ENCODE assay signal across 8 mouse cellular contexts in the genomic region with DNA sequence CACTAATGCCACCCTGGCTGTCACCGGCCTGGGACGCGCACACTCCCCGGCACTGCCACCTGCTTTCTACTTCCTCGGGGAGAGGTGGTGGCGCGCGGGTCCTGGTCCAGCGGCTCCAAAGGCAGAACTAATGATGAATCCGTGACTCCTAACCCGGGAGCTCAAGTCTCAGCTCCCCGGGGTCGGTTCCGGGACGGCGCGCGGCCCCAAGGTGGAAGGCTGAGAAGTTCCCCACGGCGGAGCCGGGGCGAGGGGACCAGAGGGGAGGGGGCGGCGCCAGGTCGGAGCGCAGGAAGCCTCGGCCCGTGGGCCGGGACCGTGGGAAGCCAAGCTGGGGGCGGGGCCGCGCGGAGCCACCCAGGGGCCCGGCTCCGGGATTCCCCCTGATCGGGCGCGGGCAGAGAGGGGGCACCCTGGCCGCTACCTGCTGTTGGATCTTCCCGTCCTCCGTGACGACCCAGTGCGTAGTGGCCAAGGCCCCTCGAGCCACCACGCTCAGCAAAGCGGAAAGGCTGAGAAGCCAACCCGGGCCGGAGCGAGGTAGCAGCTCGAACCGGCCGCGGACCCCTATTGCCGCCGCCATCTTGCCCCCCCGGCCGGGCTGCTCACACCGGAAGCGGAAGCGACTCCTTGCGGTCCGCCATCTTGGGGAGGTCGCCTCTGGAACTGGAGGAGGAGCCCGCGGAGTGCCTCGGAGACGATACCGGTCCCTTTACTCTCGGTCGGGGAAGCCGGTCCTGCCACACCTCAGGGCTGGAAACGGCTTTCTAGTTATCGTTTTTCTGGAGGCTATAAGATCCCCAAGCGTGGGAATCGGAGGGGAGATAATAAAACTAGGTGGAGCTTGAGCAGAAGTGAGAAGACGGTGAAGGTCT. TPM values are rescaled to one million over a fixed set of nuclear protein-coding genes. Genes with fewer than 3 reads are reported as not detected.
DNase-seq lines count a peak whose midpoint lies in the region; ATAC-seq and TF ChIP-seq lines count a peak whose summit lies in the region.

TSS of gene Ttc17 (minus strand) at position 607 of the 875 bp plus-strand sequence.

- TF ChIP-seq EP300 in lung, postnatal 0 days (IDR thresholded peaks at IDR 0.05), result no peak

- H3K27me3 ChIP-seq in hindbrain, embryonic 10.5 days (ENCODE audit: insufficient read depth, poor library complexity, severe bottlenecking), result no peaks in the 10 kb centered on the region
- H3K27me3 ChIP-seq in lung, postnatal 0 days (replicated peaks; ENCODE audit: insufficient read depth, low read length), result no peaks in the 10 kb centered on the region

- under 1% methylated on average over 77 of the region's 77 CpGs for WGBS in hindbrain, embryonic 10.5 days
- WGBS in lung, postnatal 0 days, result under 1% methylated on average over 60 of the region's 77 CpGs

- ATAC-seq in frontal cortex, adult (ENCODE audit: low TSS enrichment), result peak; percentile 94
- ATAC-seq in lung, postnatal 0 days, result peak; percentile 98

- H3K9ac ChIP-seq in lung, postnatal 0 days (replicated peaks; ENCODE audit: low read depth), result peak within 1 kb of the TSS; percentile 86

- peaks cover 18% of the 10 kb centered on the region for H3K36me3 ChIP-seq in hindbrain, embryonic 10.5 days
- H3K36me3 ChIP-seq in lung, postnatal 0 days (ENCODE audit: insufficient read depth, low read length), result no peaks in the 10 kb centered on the region

- peaks cover 29% of the 10 kb centered on the region for H3K4me1 ChIP-seq in hindbrain, embryonic 10.5 days (replicated peaks)
- H3K4me1 ChIP-seq in lung, postnatal 0 days (ENCODE audit: insufficient read depth, low read depth, low read length), result peaks cover 5% of the 10 kb centered on the region; the same call in 1 of the 2 replicates

- H3K27ac ChIP-seq in hindbrain, embryonic 10.5 days, result peak within 1 kb of the TSS; percentile 98
- peak within 1 kb of the TSS; percentile 89 for H3K27ac ChIP-seq in lung, postnatal 0 days (ENCODE audit: low read length)

- DNase-seq in MN1 (ENCODE audit: low spot score), result peak; percentile 92
- peak; percentile 83 for DNase-seq in cerebellum, adult 9-10 months
- DNase-seq in hindbrain, embryonic 10.5 days (ENCODE audit: low spot score), result peak; percentile 93
- DNase-seq in layer of hippocampus, adult 9-11 months, result peak; percentile 87
- DNase-seq in lung, postnatal 0 days (ENCODE audit: low spot score), result peak; percentile 94
- DNase-seq in ovary, postnatal 14 days (ENCODE audit: low spot score), result peak; percentile 75
- DNase-seq in thymus, postnatal 14 days, result peak; percentile 93

- peak; percentile 14; the same call in 1 of the 2 replicates for TF ChIP-seq CTCF in lung, postnatal 0 days (IDR thresholded peaks at IDR 0.05)

- peak within 1 kb of the TSS; percentile 81 for H3K4me2 ChIP-seq in lung, postnatal 0 days (replicated peaks; ENCODE audit: low read depth, low read length)

- H3K4me3 ChIP-seq in hindbrain, embryonic 10.5 days, result peak within 1 kb of the TSS; percentile 87
- H3K4me3 ChIP-seq in lung, postnatal 0 days (ENCODE audit: low read depth, low read length), result peak within 1 kb of the TSS; percentile 96

- no peaks in the 10 kb centered on the region for H3K9me3 ChIP-seq in hindbrain, embryonic 10.5 days
- no peaks in the 10 kb centered on the region for H3K9me3 ChIP-seq in lung, postnatal 0 days (ENCODE audit: low read length)

RNA-seq across cellular contexts. Expression of gene Ttc17, which starts in this region (rescaled TPM):
- polyA plus RNA-seq in hindbrain, embryonic 10.5 days (2016; fragmentation: Nextera tagmentation; extraction: Ambion mirVana), result 13.4 and 13.9 TPM in 2 replicates
- polyA plus RNA-seq in lung, postnatal 0 days (2015; fragmentation: Nextera tagmentation; extraction: Ambion mirVana), result 13.1 and 13.7 TPM in 2 replicates

Comparison
In these comparisons a context has a peak if more than half of its experiments do, and no peak if none do; other contexts are left out.
1. Peak in every context shown above with its lines: DNase-seq, ATAC-seq, H3K4me3 ChIP-seq and H3K27ac ChIP-seq.